Mouse (Mus musculus) bone marrow, adult 2 months (tissue): Measurements from ENCODE around the gene Selplg.

Source experiments
- CTCF ChIP-seq: fragments of 200-500 bp; IDR thresholded peaks from 2 replicates; pipeline ENCODE4 v1.5.1; 2011; ENCODE audit warnings: low read length, control low read depth; ENCODE audit not compliant: control insufficient read depth, insufficient read depth
- POLR2A ChIP-seq: fragments of 200-500 bp; IDR thresholded peaks from 2 replicates; pipeline ENCODE4 v1.6.1; 2011; ENCODE audit warnings: low read depth, mild to moderate bottlenecking, control low read depth, low read length, borderline replicate concordance; ENCODE audit not compliant: control insufficient read depth

DNA sequence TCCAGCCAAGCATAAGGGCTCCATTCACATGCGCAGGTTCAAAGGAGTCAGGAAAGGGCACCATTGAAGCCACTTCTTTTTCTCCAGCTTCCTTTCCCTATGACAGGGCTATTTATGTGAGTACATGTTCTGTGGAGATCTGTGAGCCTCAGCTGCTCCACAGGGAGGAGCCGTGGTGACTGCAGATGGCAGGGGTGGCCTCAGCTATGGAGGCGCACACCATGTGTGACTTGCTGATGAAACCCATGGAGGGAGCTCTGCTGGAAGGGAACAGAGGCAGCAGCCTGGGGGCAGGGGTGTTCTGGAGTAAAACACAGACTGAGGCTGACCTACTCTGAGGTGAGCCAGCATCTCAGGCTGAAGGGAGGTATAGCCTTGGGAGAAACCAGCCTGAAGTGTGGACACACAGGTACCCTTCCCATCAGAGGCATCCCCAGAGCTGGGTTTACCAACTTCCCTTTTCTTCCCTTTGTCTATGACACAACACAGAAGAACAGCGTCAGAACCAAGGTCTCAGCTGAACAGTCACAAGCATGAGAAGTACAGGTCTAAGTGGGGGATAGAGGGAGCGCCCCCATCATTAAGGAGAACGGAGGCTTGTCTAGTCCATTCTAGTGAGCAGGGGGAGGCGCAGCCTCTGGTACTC is 39.6 kb upstream of the Selplg start:
- TF ChIP-seq POLR2A: no peak
- TF ChIP-seq CTCF: no peak
